Mouse (Mus musculus): ENCODE measurements around the gene Asna1.
A peak's percentile ranks its signal among the peaks of the same experiment; 100 is the strongest.

GRCm38 (mm10) chr8:85071514-85072281 lies 46.6 kb upstream of the Asna1 start, which contains the start of gene Dhps:
- TF ChIP-seq POLR2A (IDR thresholded peaks at IDR 0.05; ENCODE audit: extremely low read depth, insufficient read depth, low read length) (peak; percentile 77; the same call in 1 of the 2 replicates), CTCF (IDR thresholded peaks at IDR 0.05; ENCODE audit: low read depth, low read length) (no peak)

Data from liver, adult 2 months (tissue).